Mouse (Mus musculus) ES-E14 (cell line): ENCODE measurements around the gene Gpbp1.

Experiments used
- CHD2 ChIP-seq: IDR thresholded peaks from 2 replicates; pipeline ENCODE4 v1.6.1; 2014; ENCODE audit warnings: mild to moderate bottlenecking, low read depth, low read length, inconsistent platforms
- HCFC1 ChIP-seq: IDR thresholded peaks from 2 replicates; pipeline ENCODE4 v1.6.1; 2012; ENCODE audit warnings: low read length, inconsistent platforms, borderline replicate concordance; ENCODE audit not compliant: insufficient read depth
- MAFK ChIP-seq: IDR thresholded peaks from 2 replicates; pipeline ENCODE4 v1.6.1; 2014; ENCODE audit warnings: mild to moderate bottlenecking, low read depth, low read length, inconsistent platforms; ENCODE audit not compliant: insufficient read depth
- ZC3H11A ChIP-seq: IDR thresholded peaks from 2 replicates; pipeline ENCODE4 v1.6.1; 2012; ENCODE audit warnings: low read depth, mild to moderate bottlenecking, inconsistent platforms, low read length, borderline replicate concordance

- no peak for TF ChIP-seq ZC3H11A
- TF ChIP-seq MAFK = no peak
- TF ChIP-seq HCFC1 = no peak
- TF ChIP-seq CHD2 = no peak
Measured at GRCm38 (mm10) chr13:111489502-111489801, 459 bp downstream of the Gpbp1 start.
